Mouse (Mus musculus) embryo, embryonic 11.5 days (tissue): ENCODE data around the gene Adra1b.
A peak's percentile ranks its signal among the peaks of the same experiment; 100 is the strongest.

Source experiments
- DNase-seq: peaks from one replicate; pipeline ENCODE4 v3.0.0-alpha.2; 2012; ENCODE audit warnings: low read depth, low spot score

Gene Adra1b

GRCm38 (mm10) chr11:43820552-43821460, 80.2 kb downstream of the Adra1b start:
- DNase-seq = no peak

DNA sequence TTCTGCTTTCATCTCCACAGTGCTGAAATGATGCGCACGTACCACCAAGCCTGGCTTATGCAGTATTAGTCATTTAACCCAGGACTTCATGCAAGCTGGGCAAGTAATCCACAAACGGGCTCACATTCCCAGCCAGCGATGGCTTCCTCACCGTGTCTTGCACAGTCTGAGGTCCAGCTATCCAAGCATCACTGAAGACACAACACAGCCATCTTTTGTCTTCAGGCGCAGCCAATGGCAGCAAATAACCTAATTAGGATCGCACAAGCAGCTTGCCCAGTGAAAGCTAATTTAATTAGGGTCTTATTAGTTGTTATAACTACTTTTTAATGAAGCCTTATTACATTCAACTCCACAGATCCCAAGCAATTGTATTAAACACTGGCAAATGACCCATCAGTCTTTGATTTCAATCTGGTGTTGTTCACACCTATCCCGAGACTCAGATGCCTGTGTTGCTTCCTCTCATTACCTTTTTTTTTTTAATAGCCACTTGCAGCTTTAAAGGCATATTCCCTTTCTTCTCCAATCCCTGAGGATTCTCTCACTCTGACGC, 83.6 kb downstream of the Adra1b start:
- DNase-seq = no peak

DNA sequence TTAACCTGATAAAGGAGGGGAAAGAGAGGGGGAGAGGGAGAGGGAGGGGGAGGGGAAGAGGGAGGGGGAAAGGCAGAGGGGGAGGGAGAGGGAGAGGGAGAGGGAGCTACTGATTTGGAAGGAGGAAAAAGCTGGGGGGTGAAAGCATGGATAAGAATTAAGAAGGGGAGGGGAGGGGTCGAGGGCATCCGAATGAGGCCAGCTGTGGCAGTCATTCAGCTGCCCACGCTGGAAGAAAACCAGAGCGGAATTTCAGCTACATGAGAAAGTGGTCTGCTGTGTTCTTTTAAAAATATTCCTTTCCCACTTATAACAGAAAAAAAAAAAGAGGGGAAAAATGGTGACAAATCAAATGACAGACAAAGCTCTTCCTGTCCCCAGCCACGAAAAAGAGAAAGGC, 88.5 kb downstream of the Adra1b start:
- DNase-seq = no peak

GRCm38 (mm10) chr11:43807732-43808131, 93.3 kb downstream of the Adra1b start:
- DNase-seq = no peak

GRCm38 (mm10) chr11:43795992-43796391, 105.0 kb downstream of the Adra1b start:
- DNase-seq = no peak

GRCm38 (mm10) chr11:43790446-43790845, 110.6 kb downstream of the Adra1b start:
- no peak for DNase-seq

DNA sequence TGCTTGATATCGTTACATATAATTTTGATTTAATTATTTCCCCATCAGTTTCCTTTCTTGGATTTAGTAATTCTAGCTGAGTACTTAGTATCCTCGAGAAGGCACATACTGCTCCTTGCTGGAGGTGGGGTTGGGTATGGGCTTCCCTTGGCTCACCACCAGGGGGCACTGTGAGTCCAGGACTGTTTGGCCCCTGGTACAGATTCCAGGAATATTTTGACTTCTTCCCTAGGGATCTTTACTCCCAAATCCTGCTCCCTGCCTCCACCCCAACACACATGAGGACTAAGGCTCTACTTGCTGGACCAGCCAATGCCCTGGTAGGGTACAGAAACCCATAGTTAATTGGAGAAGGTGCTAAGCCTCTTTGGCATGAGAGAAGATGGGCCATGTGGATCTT, 117.2 kb downstream of the Adra1b start:
- peak; percentile 45 for DNase-seq

- DNase-seq = no peak
Measured at GRCm38 (mm10) chr11:43783106-43783505, 117.9 kb downstream of the Adra1b start.

DNA sequence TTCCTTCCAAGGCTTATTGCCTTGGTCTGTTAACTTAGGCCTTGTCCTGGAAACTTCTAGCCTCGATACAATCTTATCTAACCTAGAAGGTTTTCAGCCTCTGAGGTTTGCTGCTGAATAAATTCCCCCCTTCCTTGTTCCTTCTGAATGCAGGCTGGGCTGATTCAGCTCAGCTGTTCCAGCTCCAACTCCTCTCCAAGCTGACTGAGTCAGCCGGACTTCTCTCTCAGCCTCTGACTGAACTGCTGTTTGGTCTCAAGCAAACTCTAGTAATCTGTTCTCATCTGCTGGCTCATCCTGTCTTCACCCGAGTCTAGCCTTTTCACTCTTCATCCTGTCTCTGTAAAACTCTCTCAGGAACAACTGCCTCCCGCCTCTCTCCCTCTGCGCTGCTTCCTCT, 121.5 kb downstream of the Adra1b start:
- no peak for DNase-seq

GRCm38 (mm10) chr11:43776324-43776694, 124.7 kb downstream of the Adra1b start:
- DNase-seq = no peak

- peak; percentile 11 for DNase-seq
Measured at GRCm38 (mm10) chr11:43775469-43776323, 125.3 kb downstream of the Adra1b start.

DNA sequence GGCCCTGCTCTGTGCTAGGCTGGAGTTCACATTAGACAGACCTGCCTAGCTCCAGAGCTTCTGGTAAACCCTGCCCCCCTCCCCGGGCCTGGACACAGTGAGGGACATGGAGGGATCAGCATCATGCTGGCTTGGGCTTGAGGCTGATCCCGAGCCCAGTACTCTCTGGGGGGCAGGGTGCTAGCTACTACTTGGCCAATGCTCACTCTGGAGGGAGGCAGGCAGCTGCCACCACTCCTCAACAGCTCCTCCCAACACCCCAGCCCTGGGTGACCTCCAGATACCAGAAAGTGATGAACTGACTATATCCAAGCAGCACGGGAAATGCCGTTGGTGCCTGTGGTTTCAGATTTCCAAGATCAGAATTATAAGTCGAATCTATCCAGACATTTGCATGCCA, 127.3 kb downstream of the Adra1b start:
- DNase-seq = no peak

GRCm38 (mm10) chr11:43770110-43770509, 130.9 kb downstream of the Adra1b start:
- DNase-seq = no peak

GRCm38 (mm10) chr11:43767749-43768148, 133.3 kb downstream of the Adra1b start:
- DNase-seq = no peak

- DNase-seq = peak; percentile 61
Measured at GRCm38 (mm10) chr11:43766922-43767648, 133.9 kb downstream of the Adra1b start.

DNA sequence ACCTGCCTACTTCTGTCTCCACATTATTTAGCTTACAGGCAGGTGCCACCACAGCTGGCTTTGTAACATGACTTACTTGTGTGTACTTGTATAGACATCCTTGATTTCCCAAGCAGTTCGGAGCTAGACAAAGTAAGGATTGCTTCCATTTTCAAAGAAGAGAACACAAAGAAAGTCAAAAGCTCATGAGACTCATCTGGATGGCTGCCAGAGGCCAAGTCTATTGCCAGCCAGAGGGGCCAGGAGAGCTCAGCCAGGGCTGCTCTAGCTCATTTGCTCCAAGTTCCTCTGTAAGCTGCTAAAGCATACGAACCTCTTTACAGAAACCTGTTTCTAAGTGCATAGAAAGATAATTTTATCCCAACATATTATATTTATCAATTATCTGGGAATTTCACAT, 142.6 kb downstream of the Adra1b start:
- no peak for DNase-seq

GRCm38 (mm10) chr11:43755411-43755810, 145.6 kb downstream of the Adra1b start:
- no peak for DNase-seq

GRCm38 (mm10) chr11:43754568-43754967, 146.4 kb downstream of the Adra1b start:
- no peak for DNase-seq

- DNase-seq = no peak
Measured at GRCm38 (mm10) chr11:43751542-43751941, 149.5 kb downstream of the Adra1b start.

- DNase-seq = peak; percentile 92
Measured at GRCm38 (mm10) chr11:43747233-43748226, 153.5 kb downstream of the Adra1b start, which contains the start of gene Ttc1. Gene Ttc1 (minus strand): TSS chr11:43748008.
